Mouse (Mus musculus) E14TG2a.4 (cell line): ENCODE data around the gene Lamc1.

Experiments used
- H3K27me3 ChIP-seq: 2 replicates; pipeline ENCODE4 v1.6.1; 2014; ENCODE audit warnings: low read length, control low read depth; ENCODE audit not compliant: insufficient read depth
- H3K36me3 ChIP-seq: 2 replicates; pipeline ENCODE4 v1.6.1; 2014; ENCODE audit warnings: low read length, control low read depth; ENCODE audit not compliant: insufficient read depth
- H3K4me1 ChIP-seq: replicated peaks from 2 replicates; pipeline ENCODE4 v1.6.1; 2014; ENCODE audit warnings: low read depth, low read length, control low read depth
- H3K4me3 ChIP-seq: replicated peaks from 2 replicates; pipeline ENCODE4 v1.5.1; 2014; ENCODE audit warnings: mild to moderate bottlenecking, low read length
- H3K9me3 ChIP-seq: 2 replicates; pipeline ENCODE4 v1.6.1; 2014; ENCODE audit warnings: low read length, control low read depth
- CTCF ChIP-seq: conservative IDR thresholded peaks from 2 replicates; pipeline ENCODE4 v1.5.1; 2014; ENCODE audit warnings: low read length
- NANOG ChIP-seq: IDR thresholded peaks from 2 replicates; pipeline ENCODE4 v1.6.1; 2014; ENCODE audit warnings: borderline replicate concordance, low read length, mixed read lengths
- POU5F1 ChIP-seq: IDR thresholded peaks from 2 replicates; pipeline ENCODE4 v1.6.1; 2014; ENCODE audit warnings: low read length, borderline replicate concordance

Lamc1 gene

DNA sequence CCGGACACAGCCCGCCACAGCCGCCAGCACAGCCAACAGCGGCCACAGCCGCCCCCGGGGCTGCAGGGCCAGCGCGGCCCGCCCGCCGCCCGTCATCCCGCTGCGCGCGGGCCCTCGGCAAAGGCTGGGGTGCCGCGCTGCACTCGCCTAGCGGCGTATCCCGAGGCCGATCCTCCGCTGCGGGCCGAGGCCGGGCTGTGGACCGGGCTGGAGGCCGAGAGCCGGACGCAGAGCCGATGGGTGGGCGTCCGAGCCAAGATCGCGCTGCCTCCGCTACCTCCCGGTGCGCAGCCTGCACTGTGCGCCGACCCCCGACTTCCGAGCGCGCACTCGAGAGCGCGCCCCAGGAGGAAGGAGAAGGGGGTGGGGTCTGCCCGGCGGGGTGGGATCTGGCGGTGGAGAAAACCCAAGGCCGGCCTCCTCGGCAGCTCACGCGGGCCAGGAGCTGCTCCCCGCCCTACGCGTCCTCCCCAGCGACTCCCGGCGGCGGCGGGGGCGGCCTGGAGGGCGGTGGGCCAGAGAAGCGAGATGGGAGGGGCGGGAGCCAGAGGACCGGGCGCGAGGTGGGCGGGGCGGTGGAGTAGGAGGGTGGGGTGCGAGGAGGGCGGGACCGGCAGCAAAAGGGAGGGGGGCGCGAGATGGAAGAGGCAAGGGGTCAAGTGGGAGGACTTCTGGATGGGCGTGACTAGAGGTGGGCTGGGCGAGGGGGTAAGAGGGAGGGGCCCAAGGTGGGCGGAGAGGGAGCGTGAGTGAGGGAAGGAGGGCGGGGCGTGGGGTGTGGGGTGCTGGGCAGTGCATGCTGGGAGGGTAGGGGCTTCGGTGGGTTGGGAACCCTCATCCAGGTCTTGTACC, at the start of gene Lamc1:
Lamc1 (minus strand) TSS at position 343 of the 852 bp plus-strand sequence.
- TF ChIP-seq CTCF: no peak
- TF ChIP-seq POU5F1: no peak
- no peak for TF ChIP-seq NANOG
- no peaks in the 10 kb centered on the region for H3K27me3 ChIP-seq
- peaks cover 52% of the 10 kb centered on the region for H3K4me1 ChIP-seq
- H3K36me3 ChIP-seq: peaks cover 16% of the 10 kb centered on the region
- H3K9me3 ChIP-seq: no peaks in the 10 kb centered on the region
- H3K4me3 ChIP-seq: peak within 1 kb of the TSS; percentile 94

DNA sequence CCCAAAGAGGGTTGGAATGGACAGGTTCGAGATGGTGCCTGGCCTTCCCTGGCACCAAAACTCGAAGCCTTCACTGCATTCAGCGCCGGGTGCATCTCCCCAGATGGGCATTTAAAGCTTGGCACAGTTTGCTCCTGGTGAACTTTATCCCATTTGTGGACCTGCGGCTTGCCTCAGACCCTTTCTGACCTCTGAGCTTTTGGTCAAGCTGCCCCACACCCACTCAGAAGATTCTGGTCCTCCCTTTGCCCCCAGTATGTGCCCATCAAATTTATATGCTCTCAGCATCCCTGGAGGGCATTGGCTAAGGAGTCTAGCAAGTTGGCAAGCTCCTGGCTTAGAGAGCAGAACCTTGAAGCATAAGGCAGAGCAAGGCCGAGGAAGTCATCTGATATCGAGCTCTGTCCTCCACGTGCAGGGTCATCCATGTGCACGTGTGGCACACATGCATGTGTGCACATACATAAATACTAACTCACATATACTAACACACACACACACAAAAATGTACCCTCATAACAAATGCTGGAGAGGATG, 48.2 kb upstream of the Lamc1 start:
- Histone ChIP-seq H3K4me3 (no peak overlapping the region), H3K36me3 (no peaks in the 10 kb centered on the region), H3K9me3 (peaks cover 6% of the 10 kb centered on the region; the same call in 1 of the 2 replicates), H3K4me1 (peaks cover 55% of the 10 kb centered on the region), H3K27me3 (no peaks in the 10 kb centered on the region)
- no peak for TF ChIP-seq POU5F1
- no peak for TF ChIP-seq NANOG
- no peak for TF ChIP-seq CTCF

DNA sequence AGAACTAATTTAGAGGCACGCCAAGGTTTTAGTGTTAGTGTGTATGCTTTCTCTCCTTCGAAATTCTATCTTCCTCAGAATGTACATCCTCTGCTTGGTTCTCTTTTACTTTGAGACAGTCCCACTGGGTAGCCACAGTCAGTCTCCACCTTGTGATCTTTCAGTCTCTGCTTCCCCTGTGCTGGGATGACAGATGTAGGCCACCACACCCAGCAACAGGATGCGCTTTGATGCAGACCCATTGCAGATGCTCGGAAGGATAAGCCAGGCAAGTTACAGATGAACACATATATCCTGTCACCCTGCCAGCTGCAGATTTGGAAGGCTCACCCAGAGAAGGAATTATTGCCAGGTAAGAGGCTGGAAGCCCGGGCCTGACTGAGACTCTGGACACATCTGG, 47.2 kb upstream of the Lamc1 start:
- H3K27me3 ChIP-seq: no peaks in the 10 kb centered on the region
- no peaks in the 10 kb centered on the region for H3K36me3 ChIP-seq
- TF ChIP-seq NANOG: no peak
- no peak for TF ChIP-seq POU5F1
- TF ChIP-seq CTCF: no peak
- H3K4me1 ChIP-seq: peaks cover 56% of the 10 kb centered on the region
- H3K4me3 ChIP-seq: no peak overlapping the region
- peaks cover 6% of the 10 kb centered on the region; the same call in 1 of the 2 replicates for H3K9me3 ChIP-seq

DNA sequence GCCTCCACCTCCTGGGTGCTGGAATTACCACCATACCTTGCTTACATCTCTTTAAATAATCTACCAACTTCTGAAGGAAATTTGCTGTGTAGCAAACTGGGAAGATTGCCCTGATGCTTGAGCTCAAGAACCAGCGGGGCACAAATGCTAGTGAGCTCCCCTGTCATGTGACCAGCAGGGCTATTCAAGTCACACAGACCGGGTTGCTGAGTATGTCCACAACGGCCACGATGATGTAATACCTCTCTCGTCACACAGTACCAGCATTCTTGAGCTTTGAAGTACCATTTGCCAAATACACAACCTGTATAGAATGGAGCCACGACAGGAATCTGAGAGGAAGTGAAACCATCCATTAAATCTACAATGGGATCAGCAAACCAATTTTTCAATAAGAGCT, 46.0 kb upstream of the Lamc1 start:
- Histone ChIP-seq H3K9me3 (peaks cover 6% of the 10 kb centered on the region; the same call in 1 of the 2 replicates), H3K4me3 (no peak overlapping the region), H3K4me1 (peaks cover 64% of the 10 kb centered on the region), H3K27me3 (no peaks in the 10 kb centered on the region), H3K36me3 (no peaks in the 10 kb centered on the region)
- TF ChIP-seq POU5F1 (no peak), CTCF (no peak), NANOG (no peak)

DNA sequence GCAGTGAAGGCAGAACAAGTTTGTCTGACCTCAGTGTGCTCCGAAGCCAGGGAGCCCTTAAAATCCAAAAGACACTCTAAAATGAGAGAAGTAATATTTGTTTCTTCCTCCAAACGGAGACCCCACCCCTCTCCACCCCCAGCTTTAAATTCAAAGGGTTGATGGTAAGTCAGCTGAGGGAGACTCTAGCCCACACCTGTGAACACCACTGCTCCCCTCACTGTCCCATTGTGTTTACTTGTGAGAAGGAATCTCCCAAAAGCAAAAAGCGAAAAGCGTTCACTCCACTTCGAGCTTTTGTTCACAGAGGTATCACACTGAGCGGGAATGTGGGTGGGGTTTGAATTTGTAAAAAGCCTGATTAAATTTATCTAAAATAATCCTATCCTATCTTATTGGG, 43.9 kb upstream of the Lamc1 start:
- no peak for TF ChIP-seq POU5F1
- peak; percentile 48; the same call in 1 of the 2 replicates for TF ChIP-seq NANOG
- no peak for TF ChIP-seq CTCF

DNA sequence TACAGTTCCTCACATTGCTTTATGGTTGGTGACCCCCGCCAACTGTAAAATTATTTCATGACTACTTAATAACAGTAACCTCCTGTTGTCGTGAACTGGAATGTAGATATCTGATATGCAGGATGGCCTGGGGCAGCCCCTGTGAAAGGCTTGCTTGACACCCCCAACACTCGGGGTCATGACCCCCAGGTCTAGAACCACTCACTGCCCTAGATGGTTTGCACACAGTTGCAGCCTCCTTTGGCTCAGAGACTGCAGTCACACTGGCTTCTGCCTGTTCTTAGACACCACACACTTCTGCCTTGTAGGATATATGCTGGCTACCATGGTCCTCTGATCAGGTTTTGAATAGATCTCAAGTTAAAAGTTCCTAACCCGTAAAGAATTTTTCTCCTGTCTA, 41.5 kb upstream of the Lamc1 start:
- H3K4me1 ChIP-seq: peaks cover 67% of the 10 kb centered on the region
- H3K36me3 ChIP-seq: no peaks in the 10 kb centered on the region
- TF ChIP-seq POU5F1 (no peak), CTCF (no peak), NANOG (no peak)

More for the DNA sequence above, 43.9 kb upstream of the Lamc1 start:
- no peak overlapping the region for H3K4me3 ChIP-seq
- peaks cover 6% of the 10 kb centered on the region; the same call in 1 of the 2 replicates for H3K9me3 ChIP-seq
- no peaks in the 10 kb centered on the region for H3K36me3 ChIP-seq
- no peaks in the 10 kb centered on the region for H3K27me3 ChIP-seq
- peaks cover 79% of the 10 kb centered on the region for H3K4me1 ChIP-seq

DNA sequence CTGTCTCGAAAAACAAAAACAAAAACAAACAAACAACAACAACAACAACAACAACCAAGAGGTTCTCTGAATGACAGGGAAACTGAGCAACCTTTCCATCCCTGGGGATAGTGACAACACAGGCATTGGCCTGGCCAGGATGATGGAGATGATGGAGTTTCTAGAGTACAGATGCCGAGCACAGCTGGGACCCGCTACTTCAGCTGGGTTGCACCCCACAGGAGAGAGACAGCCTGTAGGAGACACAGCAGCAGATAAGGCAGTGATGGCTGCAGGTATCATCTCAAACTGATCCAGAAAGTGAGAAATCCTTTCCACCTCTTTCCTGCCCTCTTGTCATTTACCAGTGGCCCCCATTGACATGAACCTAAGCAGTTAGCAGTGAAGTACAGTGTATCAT, 39.3 kb upstream of the Lamc1 start:
- Histone ChIP-seq H3K4me3 (no peak overlapping the region), H3K27me3 (no peaks in the 10 kb centered on the region), H3K36me3 (no peaks in the 10 kb centered on the region), H3K9me3 (no peaks in the 10 kb centered on the region), H3K4me1 (peaks cover 54% of the 10 kb centered on the region)
- no peak for TF ChIP-seq NANOG
- no peak for TF ChIP-seq CTCF
- TF ChIP-seq POU5F1: no peak

More for the DNA sequence above, 41.5 kb upstream of the Lamc1 start:
- H3K27me3 ChIP-seq: no peaks in the 10 kb centered on the region
- peaks cover 6% of the 10 kb centered on the region; the same call in 1 of the 2 replicates for H3K9me3 ChIP-seq
- H3K4me3 ChIP-seq: no peak overlapping the region

DNA sequence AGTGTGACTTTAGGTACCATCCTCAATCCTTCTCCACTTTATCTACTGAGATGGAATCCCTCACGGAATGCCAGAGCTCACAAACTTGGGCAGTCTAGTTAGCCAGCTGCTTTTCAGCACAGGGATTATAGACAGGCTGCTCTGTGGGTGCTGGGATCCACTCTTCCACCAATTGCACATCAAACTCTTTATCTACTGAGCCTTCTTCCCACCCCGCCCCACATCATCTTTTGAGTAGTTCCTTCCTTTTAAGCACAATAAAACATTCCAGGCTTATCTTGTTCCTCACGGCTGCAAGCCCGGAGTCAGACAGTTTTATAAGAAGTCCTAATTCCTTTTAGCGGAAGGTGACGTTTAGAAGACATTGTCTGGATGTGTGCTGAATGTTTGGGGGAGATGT, 36.4 kb upstream of the Lamc1 start:
- Histone ChIP-seq H3K36me3 (no peaks in the 10 kb centered on the region), H3K27me3 (no peaks in the 10 kb centered on the region), H3K9me3 (no peaks in the 10 kb centered on the region), H3K4me3 (no peak overlapping the region), H3K4me1 (peaks cover 36% of the 10 kb centered on the region)
- TF ChIP-seq CTCF: no peak
- no peak for TF ChIP-seq POU5F1
- no peak for TF ChIP-seq NANOG
